Mouse (Mus musculus) ZHBTc4 (cell line): ENCODE measurements at regions not wholly inside any gene's neighbourhood (a gene's known extent, or its start where the extent isn't known, plus 50 kb on each side); places are given as distances from the start of the nearest gene placed in this dataset.

ENCODE experiments used
- DNase-seq: peaks from one replicate; pipeline ENCODE4 v3.0.0-alpha.2; 2011; ENCODE audit warnings: low read depth, low spot score

DNA sequence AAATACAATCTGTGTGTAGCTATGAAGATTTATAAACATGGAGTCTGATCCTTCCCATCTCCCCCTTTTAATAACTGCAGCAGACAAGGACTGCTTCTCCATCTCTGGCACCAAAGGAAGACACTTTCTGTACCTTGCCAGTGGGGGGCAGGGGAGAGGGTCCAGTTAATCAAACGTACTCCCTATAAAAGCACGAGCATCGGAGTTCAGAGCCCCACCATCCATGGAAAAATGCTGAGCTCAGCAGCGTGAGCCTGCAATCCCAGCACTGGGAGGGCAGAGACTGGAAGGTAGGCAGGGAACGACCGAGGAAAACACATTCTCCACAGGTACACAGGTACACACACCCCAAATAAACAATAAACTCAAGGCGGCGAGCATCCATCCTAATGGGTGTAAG is 234.1 kb upstream of the Kazn start:
- DNase-seq = no peak

DNA sequence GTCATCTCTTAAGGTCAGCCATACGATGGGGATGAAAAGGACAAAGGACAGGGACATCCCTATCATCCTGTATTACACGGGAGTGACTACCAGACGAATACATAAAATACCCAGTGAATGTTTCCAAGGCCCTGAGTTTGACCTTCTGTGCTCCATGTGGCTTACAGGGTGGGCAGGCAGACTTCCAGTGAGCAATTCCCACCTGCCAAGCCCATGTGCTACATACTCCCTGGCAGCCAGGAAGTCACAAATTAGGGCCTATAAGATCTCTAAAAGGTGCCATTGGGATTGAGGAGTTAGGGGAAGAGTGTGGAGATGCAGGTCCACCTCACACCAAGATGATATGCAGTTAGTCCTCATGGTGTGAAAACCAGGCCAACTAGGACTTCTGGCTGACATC is 233.1 kb upstream of the Kazn start:
- DNase-seq = no peak

DNA sequence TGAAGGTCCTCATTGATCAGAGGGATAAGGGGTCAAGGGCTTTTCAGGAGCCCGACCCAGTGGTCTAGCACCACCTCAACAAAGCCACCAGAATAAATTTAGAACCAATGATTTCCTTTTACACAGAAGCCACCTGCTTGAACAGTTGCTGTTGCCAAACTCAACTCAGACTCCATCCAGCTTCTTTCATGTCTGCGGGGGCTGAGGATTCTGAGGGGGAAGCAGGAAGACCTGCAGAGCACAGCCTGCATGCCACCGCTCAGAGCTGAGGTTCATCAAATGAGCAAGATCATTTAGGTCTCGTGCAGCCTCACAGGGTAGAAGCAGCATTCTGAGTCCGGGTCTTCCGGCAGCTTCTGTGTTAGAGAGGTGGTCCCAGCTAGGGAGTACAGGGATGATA is 231.6 kb upstream of the Kazn start:
- no peak for DNase-seq

GRCm38 (mm10) chr4:142467920-142468319 is 228.7 kb upstream of the Kazn start:
- DNase-seq = no peak

DNA sequence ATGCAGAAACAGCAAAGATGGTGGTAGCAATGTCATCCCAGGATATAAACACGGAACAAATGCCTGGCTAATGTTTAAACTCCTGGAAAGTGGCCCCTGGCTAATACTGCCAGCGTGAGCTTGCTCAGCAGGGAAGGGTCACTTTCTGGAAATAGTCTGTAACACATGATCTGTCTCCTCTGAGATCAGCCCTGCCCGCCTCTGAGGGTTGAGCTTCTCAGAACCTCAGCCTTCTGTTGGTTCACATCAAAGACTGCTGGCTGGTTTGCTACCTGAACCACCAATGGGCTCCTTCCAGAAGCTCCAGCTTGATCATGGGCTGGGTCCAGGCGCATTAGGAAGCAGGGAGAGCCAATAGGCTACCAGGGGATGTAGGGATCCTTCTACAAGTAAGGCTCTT is 226.0 kb upstream of the Kazn start:
- DNase-seq = no peak

DNA sequence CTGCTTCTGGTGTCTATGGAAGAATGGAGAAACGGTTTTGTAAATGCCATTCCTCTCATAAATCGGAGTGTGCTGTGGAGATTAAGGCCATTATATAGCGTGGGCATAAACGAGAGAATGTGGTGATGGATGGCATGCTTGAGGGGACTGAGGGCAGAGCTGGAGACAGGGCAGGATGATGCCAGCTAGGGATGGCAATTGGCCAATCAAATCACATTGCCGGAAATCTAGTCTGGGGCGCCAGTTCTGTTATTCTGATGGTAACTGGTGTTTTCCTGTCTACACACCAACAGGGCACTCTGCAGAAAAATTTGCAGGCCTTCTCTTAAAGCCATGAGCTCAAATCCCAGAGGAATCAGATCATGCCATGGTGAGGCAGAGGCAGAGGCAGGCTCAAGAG is 224.9 kb upstream of the Kazn start:
- no peak for DNase-seq

DNA sequence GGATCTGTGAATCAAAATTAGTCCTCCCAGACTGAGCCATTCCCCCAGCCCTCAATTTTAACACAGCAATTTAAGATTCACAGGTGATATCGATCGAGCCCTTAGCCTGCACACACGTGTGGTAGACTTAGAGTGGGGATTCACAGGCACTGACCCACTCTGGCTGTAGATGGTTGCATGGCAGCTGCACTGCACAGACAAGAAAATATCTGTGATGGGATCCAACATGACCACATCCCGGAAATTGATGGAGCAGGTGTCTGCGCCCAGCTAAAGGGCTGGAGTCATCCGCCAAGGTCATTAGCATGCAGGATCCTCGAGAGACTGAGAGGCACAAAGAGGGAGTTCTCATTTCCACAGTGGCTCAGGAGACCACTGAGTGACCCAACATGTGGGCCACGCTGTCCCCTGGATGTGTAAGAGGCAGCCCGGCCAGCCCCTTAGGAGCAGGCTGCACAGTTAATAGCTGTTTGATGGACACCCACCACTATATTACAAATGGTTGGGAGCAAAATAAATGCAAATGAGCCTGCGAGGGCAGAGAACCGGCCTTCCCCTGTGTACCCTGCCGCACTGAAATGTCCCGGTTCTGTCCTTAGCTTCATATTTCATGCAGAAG is 221.4 kb upstream of the Kazn start:
- no peak for DNase-seq

GRCm38 (mm10) chr4:142452614-142453013 is 213.4 kb upstream of the Kazn start:
- no peak for DNase-seq

DNA sequence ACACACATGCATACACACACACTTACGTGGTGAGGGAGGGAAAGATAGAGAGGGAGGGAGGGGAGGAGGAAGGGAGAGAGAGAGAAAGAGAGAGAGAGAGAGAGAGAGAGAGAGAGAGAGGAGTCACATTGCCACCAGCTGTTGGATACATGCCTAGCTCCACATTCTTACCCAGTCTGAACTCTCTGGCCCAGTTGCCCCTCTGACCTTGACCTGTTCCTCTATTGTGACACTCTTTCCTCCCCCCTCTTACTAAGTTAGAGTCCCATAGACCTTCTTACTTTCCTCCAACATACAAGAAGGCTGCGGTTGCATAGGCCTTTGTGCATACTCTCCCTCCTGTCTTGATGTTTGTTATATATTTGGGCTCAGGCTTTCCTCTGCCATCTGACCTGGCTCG is 211.7 kb upstream of the Kazn start:
- no peak for DNase-seq

DNA sequence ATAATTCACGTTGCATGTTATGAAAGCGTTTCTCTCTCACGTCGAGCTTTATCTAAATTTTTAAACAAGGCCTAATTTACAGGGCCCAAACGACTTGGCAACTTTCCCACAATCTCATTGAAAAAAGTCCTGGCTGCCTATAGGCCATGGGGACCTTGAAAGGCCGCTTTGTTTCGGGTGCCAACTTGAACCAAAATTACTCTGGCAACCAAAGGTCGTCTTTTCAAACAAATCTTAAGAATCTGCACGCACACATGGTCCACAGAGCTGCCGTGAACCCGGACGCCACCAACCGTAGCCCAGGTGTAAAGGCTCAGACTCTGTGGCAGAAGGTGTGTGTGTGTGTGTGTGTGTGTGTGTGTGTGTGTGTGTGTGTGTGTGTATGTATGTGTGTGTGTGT is 210.5 kb upstream of the Kazn start:
- DNase-seq = no peak

DNA sequence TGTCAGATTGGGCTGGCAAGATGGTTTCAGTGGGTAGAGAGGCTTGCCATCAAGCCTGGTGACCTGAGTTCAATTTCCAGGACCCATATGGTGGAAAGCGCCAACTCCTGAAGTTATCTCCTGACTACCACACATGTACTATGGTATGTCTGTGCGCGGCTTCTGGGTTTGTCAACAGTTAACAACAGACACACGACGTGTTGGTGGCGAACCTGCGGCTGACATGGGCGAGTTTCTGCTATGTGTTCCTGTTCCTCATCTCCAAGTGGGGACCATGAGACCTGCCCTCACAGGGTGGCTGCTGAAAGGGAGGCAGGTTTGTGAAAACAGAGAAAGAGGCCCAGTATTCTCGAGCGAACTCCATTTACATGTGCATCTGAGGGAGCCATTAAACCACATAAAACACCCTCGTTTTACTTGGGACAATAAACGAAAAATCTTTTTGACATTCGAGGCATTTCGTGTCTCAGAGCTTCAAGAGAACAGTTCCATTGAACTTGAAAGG is 210.0 kb upstream of the Kazn start:
- no peak for DNase-seq

DNA sequence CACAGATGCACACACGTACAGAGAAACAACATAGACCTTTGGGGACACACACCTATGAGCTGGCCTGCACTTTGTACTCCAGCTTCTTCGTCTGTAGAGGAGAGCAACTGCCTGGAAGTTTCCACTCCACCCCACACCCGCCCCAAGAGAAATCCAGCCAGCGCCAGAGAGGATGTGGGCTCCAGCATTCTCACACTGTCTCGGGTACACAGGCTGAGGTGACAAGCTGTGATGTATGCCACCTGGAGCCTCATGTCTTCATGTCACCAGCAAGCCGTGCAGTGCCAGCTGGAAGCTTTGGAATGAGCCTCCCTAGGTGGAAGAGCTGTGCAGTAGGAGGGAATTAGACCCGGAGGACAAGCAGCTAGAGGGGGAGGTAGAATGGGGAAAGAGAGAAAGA is 208.3 kb upstream of the Kazn start:
- no peak for DNase-seq

DNA sequence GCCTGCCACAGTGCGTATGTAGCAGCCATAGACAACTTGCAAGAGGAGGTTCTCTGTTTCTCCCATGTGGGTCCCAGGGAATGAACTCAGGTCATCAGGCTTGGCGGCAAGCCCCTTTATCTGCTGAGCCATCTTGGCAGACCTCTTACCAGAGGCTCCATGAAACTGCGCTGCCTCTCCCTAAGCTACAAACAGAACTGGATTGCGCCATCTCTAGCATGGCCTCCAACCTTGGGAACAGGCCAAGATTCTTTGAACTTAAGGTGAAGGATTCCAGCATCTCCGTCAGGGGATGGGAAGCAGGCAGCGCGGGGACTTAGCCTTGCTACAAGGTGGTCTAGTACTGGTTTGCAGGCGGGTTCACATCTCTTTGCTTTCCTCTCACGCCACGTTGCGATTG is 201.8 kb upstream of the Kazn start:
- peak; percentile 7 for DNase-seq

GRCm38 (mm10) chr4:142439450-142440183 is 200.4 kb upstream of the Kazn start:
- no peak for DNase-seq

DNA sequence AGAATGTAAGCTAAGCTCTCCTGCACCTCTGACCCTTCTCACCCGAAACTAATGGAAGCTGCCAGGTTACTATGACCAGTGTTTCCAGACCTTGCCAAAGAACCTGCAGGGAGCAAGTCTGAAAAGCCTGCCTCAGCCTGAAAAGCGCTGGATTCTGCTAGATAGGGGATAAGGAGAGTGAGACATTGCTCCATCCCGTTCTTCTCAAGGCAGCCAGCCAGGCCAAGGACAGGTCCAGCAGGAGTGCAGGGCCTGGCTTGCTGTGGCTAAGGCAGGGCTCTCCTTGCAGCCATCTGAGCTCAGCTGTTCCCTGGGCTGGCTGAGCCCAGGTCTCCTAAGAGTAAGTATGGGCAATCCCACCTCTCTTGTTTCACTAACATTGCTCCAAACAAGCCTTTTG is 185.4 kb upstream of the Kazn start:
- DNase-seq = no peak

DNA sequence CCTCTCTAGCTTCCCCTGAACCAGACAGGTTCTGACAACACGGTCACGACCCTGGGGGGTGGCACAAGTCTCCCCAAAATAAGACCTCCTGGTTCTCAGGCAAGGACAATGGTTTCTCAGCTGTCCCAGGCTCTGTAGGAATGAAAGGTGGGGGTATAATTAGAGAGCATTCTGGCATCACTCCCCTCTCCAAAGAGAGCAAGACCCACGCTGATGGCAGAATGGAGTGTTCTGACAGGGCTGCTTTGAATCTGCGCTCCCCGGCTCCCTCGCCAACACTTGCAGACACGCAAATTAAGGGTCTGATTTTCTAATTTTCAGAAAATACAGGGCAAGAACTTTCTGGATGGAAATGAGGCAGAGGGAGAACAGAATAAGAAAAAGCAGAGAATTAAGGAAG is 181.2 kb upstream of the Kazn start:
- DNase-seq = no peak

DNA sequence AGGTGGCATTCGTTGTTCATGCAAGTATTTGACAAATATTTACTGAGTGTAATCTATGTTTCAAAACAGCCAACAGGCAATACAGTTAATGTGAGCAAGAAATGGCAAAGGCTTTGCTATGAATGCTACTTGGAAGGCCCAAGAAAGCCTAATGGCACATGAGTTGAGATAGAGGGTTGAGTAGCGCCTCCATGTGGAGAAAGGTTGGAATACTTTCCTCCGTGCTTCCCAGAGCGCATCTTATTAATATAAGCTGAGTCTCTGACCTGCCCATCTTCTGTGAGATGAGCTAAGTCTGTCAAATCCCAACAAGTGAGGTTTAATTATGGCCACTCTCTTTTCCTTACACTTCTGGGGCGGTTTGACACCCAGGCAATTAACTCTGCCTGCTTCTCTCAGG is 175.7 kb upstream of the Kazn start:
- DNase-seq = peak; percentile 46

DNA sequence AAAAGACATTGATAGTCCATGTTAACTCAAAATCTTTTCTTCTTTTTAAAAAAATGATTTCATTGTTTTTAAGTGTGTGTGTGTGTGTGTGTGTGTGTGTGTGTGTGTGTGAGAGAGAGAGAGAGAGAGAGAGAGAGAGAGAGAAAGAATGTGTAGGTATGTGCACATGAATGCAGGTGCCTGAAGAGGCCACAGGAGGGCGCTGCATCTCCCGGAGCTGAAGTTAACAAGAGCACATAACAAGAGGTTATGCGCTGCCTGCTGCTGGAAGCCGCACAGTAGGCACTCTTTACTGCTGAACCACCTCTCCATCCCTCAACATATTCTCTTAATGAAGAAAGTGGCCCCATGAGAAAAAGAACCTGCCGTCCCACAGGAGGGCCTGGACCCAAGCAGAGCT is 172.6 kb upstream of the Kazn start:
- DNase-seq = peak; percentile 33

DNA sequence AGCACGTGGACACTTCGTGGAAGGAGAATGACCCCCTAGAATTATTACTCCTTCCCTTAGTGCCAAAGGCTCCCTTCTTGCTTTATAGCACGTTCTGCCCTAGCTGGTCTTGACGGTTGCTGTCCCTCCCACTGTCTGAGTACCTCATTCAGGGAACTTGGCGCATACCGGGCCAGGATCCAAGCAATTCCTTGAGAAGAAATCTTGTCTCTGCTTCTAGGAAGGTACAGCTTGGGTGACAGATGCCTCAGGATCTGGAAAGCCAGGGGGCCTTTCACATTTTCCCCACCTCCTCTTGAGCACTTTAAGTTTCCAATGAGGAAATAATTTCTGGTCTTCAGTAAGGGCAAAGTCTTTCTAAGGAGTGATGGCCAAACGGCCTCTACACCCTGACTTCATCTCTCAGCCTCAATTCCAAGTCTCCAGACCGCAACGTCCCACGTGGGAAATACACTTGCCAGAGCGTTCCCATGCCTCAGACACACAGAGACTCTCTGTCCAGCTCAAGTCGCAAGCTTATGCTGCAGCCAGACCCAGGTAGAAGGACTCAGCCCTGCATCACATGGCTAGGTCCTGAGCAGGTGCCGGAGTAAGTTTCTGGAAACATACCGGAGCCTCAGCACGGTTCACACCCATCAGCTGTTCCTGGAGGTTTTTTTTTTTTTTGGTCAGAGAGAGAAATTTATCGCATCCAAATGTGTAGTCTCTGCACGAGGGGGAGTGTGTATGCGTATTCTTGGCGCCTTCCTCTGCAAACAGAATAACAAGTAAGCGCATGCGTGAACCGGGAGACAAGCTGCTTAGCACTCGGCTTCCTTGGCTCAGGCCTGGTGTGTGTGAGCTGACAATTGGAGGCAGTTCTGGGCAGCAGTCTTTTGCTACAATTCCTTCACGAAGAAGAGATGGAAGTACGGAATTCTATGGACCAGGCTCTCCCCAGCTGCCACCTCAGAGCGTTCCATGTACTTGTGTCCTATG is 171.7 kb upstream of the Kazn start:
- no peak for DNase-seq

DNA sequence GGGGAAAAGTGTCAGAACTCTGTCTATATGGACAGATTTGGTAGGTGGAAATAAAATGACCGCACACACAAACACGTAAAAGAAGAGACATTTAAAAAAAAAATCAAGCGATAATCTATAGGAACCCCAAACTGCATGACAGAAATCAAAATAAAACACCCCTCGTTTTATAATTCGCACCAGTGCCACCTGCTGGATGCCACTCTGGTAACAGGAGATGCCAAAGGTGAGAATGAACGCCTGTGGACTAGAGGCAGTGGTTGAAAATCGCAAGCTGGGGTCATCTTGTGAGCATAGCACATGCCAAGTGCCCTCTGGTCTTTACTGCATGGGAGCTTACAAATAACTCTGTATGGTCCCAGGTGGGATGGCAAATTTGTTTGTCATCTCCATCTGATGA is 158.7 kb upstream of the Kazn start:
- DNase-seq = no peak

GRCm38 (mm10) chr4:142392924-142393323 is 153.7 kb upstream of the Kazn start:
- peak; percentile 45 for DNase-seq

DNA sequence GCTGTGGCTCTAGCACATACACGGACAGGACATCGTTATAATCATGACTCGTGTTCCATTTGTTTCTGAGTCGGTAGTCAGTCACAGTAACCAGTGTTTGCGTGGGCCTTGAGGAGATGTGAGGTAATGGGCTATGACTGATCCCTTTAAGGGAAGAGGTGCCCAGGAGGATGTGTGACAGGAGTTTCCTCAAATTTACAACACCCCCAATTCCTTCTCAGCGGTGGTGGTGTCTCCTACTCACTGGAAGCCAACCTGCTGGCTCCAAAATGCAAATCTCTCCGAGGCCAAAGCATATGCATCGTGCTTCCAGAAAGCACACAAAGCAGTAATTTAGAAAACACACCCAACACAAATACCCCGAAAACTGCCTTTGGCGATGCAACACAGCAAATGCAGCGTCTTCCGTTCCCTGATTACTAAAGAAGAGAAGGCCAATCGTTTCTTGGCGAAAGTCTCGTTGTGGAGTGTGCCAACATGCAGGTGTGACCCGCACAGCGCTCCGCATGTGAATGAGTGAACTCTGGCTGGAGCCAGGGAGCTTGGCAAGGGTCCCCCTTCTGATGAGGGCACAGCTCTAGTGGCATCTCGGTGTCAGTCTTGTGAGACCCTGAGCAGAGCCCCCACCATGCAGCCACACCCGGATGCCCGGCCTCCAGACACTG is 151.5 kb upstream of the Kazn start:
- no peak for DNase-seq
